Mouse (Mus musculus): Measurements from ENCODE around the gene Slc25a13. TPM values are rescaled to one million over a fixed set of nuclear protein-coding genes. Genes with fewer than 3 reads are reported as not detected.

Gene Slc25a13
- total RNA-seq (2021) = 1 to 10 TPM; 3.5 to 5.4 TPM
- long read RNA-seq, partial matches to known transcripts = 0 of 4 reads
- long read RNA-seq, other reads (novel, unspliced or antisense) = 3 of 4 reads

DNA sequence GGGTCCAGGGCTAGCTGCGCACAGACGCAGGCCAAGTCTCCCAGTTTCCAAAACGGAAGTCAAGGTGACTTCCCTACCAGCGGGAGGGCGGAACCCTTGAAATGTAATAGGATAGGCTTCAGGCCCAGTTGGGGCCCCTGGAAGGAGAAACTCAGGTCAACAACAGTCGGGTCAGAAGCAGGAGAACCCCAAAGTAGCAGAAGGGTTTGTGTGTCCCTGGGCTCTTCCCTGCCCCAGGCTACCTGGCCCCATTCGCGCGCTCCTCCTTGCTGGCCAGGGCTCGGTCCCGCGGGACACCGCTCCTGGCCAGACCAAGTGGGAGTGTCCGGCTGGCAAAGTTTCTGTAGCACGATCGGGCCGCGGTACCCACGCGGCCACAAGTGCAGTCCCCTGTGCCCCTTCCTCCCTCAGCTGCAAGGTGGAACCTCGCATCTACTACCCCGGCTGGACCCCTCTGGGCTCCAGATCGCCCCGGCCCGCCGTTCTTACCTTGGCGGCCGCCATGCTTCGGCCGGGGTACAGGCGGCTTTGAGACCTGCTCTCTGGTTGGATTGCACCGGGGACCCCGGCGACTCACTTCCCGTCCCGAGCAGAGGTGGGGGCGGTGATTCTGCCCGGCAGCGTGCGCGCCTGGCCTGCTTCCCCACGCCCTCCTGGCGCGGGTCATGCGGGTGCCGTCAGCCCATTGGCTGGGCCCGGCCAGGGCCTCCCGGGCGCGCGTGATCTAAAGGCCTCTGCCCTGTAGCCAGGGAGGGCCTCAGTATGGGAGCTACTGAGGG, at the start of gene Slc25a13:
Gene Slc25a13, minus strand, starts transcription at position 667 of the 779 bp plus-strand sequence.
- no peak for DNase-seq (ENCODE audit: low spot score in 2 of 2)

DNA sequence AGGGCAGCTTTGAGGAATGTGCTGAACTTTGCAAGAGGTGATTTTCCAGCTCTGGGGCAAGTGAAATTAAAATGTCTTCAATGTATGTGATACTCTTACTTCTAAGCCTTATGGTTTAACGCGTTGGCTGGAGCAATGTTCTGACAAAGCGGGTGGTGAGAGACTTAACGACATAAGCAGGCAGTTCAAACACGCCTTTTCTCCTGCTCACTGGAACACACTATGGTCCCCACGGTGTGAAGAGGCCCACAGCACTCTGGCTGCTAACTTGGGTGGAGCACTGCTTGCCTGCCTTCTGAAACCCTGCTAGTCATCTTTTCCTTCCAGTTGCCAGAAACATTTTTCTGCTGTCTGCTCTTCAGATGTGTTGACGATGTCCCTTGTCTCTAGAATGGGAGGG, 48.8 kb upstream of the Slc25a13 start:
- no peak for DNase-seq (ENCODE audit: low spot score in 2 of 2)

DNA sequence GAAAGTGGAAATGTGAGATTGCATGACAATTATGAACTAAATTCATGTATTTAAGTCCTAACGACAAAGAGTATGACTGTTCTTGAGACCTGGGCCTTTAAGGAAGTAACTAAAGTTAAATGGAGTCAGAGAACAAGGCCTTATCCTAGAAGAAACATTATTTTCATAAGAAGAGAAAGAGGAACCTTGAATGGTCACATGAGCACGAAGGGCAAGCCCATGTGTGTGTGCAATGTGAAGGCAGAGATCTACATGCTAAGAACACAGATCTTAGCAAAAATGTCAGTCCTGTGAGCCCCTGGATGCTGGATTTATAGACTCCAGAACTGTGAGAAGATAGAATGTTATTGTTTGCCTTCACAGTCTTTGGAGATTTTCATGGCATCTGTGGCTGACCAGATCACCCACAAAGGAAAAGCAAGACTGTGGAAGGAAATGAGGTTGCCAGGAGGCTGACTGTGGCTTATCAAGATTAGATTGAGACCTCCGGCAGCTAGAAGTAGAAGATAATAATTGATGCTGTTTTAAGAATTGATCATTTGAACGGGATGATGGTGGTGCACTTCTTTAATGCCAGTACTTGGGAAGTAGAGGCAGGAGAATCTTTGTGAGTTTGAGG, 46.4 kb upstream of the Slc25a13 start:
- no peak for DNase-seq (ENCODE audit: low spot score in 2 of 2)

DNA sequence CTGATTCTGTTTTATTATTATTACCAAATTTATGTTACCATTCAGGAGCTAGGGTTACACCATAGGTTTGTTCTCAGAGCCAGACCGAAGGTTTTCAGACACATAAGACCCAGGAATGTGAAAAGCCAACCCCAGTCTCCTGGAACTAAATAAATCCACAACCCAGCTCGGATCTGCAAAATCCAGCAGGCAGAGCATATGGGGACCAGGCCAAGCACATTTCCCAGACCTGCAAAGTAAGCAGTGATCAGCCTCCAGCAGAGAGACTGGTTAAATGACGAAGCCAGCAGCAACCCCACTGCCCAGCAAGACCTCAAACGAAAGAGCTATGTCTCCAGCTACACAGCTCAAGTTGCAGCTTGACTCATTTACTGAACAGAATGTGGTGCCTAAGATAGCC, 43.9 kb upstream of the Slc25a13 start:
- no peak for DNase-seq (ENCODE audit: low spot score in 2 of 2)

DNA sequence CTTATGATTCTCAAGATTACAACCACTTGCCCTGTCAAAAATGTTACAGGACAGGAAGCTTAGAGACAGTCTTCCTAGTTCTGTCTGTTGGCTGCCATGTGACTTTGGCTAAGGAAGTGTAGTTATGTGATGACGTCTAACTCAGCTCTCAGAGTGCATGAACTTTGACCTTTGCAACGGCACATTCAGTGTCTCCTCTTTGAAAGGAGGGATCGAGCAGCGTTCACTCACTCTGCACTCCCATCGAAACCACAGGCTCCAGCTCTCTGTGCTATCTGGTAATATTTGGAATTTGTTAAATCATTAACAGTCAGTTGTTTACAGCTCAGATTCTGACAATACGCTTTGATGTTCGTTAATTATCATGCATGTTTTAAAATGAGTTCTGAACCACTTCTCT, 31.5 kb upstream of the Slc25a13 start:
- DNase-seq (ENCODE audit: low spot score in 2 of 2) = no peak

DNA sequence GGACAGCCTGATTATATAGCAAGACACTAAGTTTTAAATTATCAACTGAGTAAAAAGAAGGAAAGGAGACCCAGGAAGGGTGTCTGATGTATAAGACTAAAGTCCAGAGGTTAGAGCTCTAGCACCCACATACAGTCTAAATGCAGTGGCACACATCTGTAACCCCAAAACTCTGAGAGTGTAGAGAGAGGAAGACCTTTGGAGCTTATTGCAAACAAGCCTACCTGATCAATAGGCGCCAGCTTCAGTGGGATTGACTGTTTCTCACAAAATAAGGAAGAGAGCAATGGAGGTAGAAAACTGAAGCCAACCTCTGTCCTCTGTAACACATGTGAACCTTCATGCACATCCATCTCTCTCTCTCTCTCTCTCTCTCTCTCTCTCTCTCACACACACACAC, 26.9 kb upstream of the Slc25a13 start:
- no peak for DNase-seq (ENCODE audit: low spot score in 2 of 2)

DNA sequence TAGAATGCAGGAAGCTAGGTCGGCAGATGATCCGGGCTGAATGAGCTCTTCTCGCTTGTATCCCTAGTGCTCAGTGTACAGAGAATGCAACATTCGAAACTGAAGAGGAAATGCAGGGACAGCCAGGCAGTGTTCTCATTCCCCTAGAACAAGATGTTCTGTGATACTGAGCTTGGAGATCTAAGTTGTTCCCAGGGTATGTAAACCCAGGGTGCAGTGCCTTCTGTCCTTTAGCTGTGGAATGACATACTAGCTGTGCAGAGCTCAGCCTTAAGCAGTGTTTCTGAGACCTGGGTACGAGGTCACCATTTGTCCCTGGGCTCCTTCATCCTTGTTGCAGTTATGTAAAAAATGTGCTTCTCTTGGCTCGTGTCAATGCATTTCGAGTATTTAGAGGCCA, 25.1 kb upstream of the Slc25a13 start:
- DNase-seq (ENCODE audit: low spot score in 2 of 2) = peak; percentile 6 to 69

DNA sequence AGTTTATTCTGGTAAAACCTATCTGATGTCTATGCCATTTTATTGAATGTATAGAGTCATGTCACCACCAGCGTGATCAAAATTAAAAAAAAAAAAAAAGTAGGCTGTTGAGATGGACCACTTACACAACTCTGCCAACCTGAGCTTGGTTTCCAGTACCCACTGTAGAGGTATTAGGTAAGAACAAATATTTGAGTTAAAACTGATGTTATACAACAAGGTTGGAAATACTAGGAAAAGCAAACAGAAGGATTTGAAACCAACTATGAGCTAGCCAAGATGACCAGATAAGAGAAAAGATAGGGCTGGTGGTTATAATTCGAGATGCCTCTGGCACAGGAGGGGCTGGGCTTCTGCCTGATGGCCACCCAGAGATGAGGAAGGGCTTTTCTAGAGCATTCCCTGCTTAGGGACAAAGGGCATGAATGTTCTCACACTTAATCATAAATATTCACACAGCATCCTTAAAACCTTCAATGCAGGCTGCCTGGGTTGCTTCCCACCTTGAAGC, 19.9 kb upstream of the Slc25a13 start:
- DNase-seq (ENCODE audit: low spot score in 2 of 2) = no peak

DNA sequence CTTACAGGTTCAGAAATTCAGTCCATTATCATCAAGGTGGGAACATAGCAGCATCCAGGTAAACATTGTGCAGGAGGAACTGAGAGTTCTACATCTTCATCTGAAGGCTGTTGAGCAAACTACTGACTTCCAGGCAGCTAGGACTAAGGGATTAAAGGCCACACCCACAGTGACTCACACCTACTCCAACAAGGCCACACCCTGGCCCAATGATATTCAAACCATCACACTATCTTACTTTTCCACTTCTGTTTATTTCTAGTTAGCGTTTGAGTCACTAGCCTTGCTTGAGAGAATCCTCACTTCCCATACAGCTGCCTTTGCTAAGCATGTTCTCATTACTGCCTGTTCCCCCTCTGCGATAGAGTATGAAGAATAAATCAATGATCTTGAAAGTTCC, 13.3 kb upstream of the Slc25a13 start:
- no peak for DNase-seq (ENCODE audit: low spot score in 2 of 2)

DNA sequence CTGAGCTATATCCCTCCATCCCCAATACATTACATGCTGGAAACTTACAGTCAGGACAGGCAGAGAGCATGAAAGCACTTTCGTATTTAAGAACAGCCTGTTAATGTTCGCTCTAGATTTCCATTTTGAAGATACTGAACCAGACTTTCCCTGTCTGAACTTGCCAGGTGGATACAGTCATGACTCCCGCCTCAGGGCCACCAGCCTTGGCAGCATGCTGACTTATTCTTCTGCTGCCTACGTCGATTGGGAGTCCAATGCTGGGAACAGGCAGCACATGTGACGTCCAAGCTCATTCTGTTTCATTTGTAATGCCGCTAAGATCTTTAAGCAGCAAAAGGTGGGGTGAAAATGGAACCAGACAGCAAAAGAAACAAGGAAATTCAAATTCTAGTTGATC, 5.7 kb upstream of the Slc25a13 start:
- DNase-seq (ENCODE audit: low spot score in 2 of 2) = no peak

DNA sequence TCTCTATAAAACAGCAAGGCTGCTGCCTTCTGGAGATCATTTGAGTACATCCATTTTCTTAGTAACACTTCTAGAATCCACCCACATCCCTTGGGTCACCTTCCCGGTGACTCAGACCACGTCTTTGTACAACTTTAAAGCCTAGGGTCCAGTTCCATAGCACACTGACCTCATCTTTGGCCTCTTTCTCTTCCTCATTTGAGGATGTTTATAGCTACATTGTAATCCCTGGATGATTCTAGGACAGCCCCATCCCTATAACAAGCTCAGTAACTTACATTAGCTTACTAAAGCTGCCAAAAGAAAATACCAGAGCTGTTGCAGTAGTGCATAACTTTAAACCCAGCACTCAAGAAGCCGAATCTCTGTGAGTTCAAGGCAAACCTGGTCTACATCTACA, 3.6 kb upstream of the Slc25a13 start:
- DNase-seq (ENCODE audit: low spot score in 2 of 2) = no peak

DNA sequence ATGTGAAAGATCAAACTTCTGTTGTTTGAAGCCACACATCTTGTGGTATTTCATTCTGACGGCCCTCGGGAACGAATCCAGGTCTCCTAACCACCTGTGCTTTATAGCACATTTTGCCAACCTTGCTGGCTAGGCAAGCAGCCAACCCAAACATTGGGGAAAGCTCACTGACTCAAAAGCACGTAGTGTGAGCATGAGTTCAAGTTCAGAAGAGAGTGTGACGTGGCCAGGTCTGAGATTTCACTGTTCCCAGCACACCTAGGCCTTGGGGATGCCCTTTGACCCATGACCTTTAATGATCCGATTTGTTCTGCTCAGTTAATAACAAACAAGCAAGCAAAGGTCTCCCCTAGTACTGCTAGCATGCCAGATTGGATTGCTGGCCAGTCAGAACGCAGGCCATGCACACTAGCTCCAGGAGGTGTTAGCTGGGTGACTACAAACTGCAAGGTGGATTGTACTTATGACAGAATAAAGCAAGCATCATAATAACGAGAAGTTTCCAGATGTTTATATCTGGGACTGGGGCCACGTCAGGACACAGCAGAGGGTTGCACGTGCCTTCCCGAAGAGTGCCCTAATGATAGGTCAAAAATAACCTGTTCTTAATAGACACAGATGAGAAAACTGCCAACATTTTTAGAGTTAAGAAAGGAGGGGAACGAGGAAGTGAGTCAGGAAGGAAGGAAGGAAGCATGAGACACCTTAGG, 2.8 kb upstream of the Slc25a13 start:
- DNase-seq (ENCODE audit: low spot score in 2 of 2) = no peak

DNA sequence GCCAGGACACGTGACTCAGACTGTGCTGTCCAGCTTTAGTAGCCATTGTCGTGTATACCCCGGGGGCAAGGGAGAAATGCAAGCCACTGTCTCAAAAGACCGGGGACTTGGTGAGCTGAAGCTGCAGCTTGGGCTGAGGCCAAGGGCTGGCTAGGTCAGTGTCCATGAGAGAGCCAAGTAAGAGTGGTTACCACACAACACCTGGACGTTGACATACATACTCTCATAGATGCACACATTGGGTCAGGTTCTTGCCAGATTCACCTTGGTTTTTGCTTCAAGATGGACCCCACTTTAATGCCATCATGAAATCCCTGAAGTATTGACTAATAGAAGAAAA, 283 bp upstream of the Slc25a13 start:
- DNase-seq (ENCODE audit: low spot score in 2 of 2) = no peak

DNA sequence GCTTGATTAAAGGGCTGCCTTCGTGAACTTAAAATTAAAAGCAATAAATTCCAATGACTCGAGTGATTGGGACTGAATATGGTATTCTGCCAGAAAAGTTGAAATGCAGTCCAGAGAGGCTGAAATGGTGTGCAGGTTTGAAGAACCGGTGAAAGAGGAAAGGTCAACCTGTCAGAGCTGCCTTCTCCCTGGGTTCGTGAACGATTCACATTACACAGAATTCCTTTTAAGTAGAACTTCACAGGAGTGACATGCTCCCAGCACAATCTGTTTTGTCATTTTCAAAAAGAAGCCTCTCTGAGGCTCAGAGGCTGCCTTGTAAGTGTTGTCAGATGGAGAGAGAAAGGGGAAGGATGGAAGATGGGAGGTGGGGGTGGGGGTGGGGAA, 860 bp downstream of the Slc25a13 start:
- no peak for DNase-seq (ENCODE audit: low spot score in 2 of 2)

DNA sequence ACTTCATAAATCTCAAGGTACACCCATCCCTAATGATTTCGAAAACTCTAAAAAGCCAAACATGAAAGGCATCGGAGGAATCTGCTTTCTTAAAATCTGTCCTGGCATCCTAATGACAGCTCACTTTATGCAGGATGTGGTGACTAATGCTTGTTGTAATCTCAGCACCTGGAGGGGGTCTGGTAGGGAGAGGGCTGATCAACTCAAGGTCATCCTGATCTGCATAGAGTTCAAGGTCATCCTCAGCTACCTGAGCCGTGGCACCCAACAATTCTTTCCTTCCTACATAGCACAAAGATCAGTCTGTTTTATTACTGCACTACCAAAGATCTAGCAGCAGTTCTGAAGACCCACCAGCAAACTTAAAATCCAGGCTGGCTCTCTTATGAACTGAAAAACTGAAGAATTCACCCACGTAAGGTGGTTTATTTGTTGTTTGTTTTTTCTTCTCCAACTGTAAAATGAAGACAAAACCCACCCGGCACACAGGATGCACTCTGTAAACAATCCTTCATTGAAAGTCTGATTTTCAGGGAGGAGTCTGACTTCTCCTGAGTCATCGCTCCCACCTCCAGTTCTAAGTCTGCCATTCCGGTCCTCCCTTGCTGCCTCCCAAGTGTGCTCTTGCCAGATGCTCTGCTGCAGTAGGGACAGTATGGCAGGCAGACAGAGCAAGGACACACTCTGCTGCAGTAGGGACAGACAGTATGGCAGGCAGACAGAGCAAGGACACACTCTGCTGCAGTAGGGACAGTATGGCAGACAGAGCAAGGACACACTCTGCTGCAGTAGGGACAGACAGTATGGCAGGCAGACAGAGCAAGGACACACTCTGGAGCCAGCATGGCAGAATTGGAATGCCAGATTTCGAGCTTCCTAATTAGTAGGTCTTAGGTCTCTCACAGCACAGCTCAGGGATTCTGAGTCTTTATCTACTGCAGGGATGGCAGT, 4.3 kb downstream of the Slc25a13 start:
- no peak for DNase-seq (ENCODE audit: low spot score in 2 of 2)

DNA sequence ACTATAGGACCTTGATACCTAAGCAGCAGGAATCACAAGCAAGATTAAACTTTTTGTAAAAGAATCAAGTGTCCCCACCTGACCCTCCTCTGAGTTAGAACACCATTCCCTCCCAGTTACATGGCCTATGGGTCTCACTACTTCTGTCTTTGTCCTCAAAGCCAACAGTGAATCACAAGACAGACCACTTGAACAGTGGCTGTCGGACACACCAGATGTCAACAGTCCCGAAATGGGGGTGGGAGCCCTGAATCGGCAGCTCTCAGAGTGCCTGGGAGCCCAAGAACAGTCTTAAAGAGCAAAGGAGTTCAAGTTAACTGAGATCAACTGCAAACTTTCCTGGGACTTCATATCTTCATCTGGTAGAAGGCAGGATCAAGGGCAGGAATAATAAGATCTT, 5.0 kb downstream of the Slc25a13 start:
- DNase-seq (ENCODE audit: low spot score in 2 of 2) = no peak

DNA sequence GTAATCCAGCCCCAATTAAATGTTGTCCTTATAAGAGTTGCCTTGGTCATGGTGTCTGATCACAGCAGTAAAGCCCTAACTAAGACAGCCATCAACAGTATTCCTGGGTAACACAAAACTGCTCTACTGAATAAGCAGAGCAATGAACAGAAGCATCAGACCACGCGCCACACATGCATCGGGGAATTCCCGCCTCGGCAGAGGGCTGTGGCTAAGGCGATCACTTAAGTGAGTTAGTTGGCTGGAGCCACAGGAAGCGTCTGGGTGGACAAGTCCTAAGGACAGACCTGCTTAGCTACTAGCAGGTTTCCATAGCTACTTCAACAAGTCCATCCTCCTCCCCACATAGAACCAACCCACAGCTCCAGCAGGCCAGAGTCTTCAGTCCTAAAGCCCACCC, 6.3 kb downstream of the Slc25a13 start:
- no peak for DNase-seq (ENCODE audit: low spot score in 2 of 2)

DNA sequence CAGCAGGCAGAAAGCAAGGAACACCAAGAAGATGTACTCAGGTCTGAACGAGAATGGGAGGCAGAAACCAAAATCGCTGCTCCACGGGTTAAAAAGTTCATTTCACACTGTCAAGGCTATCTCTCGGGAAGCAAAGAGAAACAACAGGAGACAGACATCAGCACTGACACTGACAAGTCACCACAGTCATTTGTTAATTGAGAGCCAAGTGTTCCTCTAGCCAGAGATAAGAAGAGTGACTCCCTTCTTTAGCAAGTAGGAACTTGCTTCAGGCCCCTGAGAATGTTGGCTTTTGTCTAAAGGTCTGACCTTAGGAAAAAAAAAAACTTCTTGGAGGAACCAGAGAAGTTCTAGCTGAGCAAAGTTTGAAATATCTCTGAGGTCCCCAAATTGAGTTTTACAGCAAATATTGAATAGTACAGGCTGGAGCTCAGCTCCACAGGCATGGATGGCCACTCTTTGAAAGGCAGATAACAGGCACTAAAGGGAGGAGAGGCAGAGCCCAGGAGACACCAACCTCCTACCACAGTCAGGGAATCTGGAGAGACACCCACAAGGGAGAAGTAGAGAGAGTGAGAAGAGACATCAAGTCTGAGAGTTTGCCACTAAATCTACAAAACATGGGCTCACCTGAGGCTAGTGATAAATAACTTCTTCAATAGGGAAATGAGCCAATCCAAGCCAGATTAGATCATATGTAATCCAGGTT, 8.5 kb downstream of the Slc25a13 start:
- no peak for DNase-seq (ENCODE audit: low spot score in 2 of 2)

DNA sequence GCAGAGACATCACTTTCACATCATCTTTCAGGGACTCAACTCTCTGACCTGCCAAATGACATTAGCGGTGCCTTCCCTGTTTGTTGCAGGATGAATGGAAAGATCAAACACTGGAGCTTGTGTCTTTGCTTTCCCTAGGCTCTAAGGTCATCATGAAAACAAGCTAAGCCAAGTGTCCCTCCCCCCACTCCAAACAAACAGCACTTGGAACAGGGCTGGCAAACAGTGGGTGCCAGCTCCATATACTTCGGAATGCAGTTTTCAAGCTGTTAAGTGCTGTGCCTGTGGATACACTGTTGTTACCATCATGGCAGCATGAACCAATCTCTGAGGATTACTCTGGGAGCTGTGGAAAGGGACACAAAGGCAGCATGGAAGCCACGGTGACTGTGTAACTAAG, 9.1 kb downstream of the Slc25a13 start:
- DNase-seq (ENCODE audit: low spot score in 2 of 2) = no peak

DNA sequence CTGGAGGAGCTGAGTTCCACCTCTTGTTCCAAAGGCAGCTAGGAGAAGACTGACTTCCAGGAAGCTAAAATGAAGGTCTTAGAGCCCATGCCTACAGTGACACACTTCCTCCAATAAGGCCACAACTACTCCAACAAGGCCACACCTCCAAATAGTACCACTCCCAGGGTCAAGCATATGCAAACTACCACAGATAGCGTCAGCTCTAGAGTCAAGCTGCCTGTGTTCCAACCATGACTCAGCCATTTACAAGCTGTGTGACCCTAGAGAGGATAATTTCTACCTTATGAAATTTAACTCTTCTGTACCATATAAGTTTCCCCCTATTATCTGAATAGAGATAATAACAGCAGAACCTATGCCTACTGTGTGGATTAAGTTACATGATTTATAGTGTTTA, 9.6 kb downstream of the Slc25a13 start:
- no peak for DNase-seq (ENCODE audit: low spot score in 2 of 2)
